In genomic region chr6:112382990-112383685, GRCm38 (mm10) we compare ENCODE assay signal across 16 mouse cellular contexts. TPM values are rescaled to one million over a fixed set of nuclear protein-coding genes. Genes with fewer than 3 reads are reported as not detected.
DNase-seq lines count a peak whose midpoint lies in the region; ATAC-seq and TF ChIP-seq lines count a peak whose summit lies in the region.
"Had no signal": no experiment of that assay in that cellular context is flagged by ENCODE, and none has a peak within 500 bp of the region (broad histone marks: within the 10 kb centered on the region; RNA-seq: fewer than 3 reads in every experiment).

No protein-coding gene starts in this region.

- no peak overlapping the region for H3K4me3 ChIP-seq in forebrain, embryonic 12.5 days (replicated peaks)
- no peak overlapping the region for H3K4me3 ChIP-seq in forebrain, embryonic 11.5 days (ENCODE audit: low read depth, low read length)
- no peak overlapping the region for H3K4me3 ChIP-seq in lung, postnatal 0 days (ENCODE audit: low read depth, low read length)
- no peak overlapping the region for H3K4me3 ChIP-seq in hindbrain, embryonic 12.5 days
- no peak overlapping the region for H3K4me3 ChIP-seq in neural tube, embryonic 14.5 days (ENCODE audit: low read depth, low read length)
- H3K4me3 ChIP-seq: erythroblast, embryonic 14.5 days; heart, embryonic 12.5 days; myocyte had no signal

- no peaks in the 10 kb centered on the region for H3K36me3 ChIP-seq in forebrain, embryonic 12.5 days (replicated peaks)
- H3K36me3 ChIP-seq in forebrain, embryonic 11.5 days (ENCODE audit: control insufficient read depth, insufficient read depth, low read length) = no peaks in the 10 kb centered on the region
- H3K36me3 ChIP-seq in lung, postnatal 0 days (ENCODE audit: insufficient read depth, low read length) = no peaks in the 10 kb centered on the region
- H3K36me3 ChIP-seq in hindbrain, embryonic 12.5 days = no peaks in the 10 kb centered on the region
- no peaks in the 10 kb centered on the region for H3K36me3 ChIP-seq in neural tube, embryonic 14.5 days (ENCODE audit: control insufficient read depth, insufficient read depth, low read length)
- H3K36me3 ChIP-seq: heart, embryonic 12.5 days had no signal

- TF ChIP-seq EP300 in lung, postnatal 0 days (IDR thresholded peaks at IDR 0.05) = no peak

- no peak for TF ChIP-seq CTCF in lung, postnatal 0 days (IDR thresholded peaks at IDR 0.05)

- no peak overlapping the region for H3K27ac ChIP-seq in forebrain, embryonic 12.5 days
- no peak overlapping the region for H3K27ac ChIP-seq in forebrain, embryonic 11.5 days (ENCODE audit: low read depth, low read length)
- H3K27ac ChIP-seq in lung, postnatal 0 days (ENCODE audit: low read length) = no peak overlapping the region
- no peak overlapping the region for H3K27ac ChIP-seq in hindbrain, embryonic 12.5 days
- no peak overlapping the region for H3K27ac ChIP-seq in neural tube, embryonic 14.5 days (ENCODE audit: low read depth, low read length)

- no peaks in the 10 kb centered on the region for H3K27me3 ChIP-seq in forebrain, embryonic 12.5 days
- H3K27me3 ChIP-seq in forebrain, embryonic 11.5 days (ENCODE audit: control insufficient read depth, insufficient read depth, low read length) = no peaks in the 10 kb centered on the region
- H3K27me3 ChIP-seq in lung, postnatal 0 days (replicated peaks; ENCODE audit: insufficient read depth, low read length) = no peaks in the 10 kb centered on the region
- H3K27me3 ChIP-seq in hindbrain, embryonic 12.5 days = no peaks in the 10 kb centered on the region
- H3K27me3 ChIP-seq in neural tube, embryonic 14.5 days (ENCODE audit: control insufficient read depth, insufficient read depth, low read length) = no peaks in the 10 kb centered on the region

- H3K9me3 ChIP-seq in forebrain, embryonic 12.5 days = no peaks in the 10 kb centered on the region
- H3K9me3 ChIP-seq in forebrain, embryonic 11.5 days (ENCODE audit: control insufficient read depth, low read length) = no peaks in the 10 kb centered on the region
- no peaks in the 10 kb centered on the region for H3K9me3 ChIP-seq in lung, postnatal 0 days (ENCODE audit: low read length)
- no peaks in the 10 kb centered on the region for H3K9me3 ChIP-seq in hindbrain, embryonic 12.5 days (replicated peaks)
- no peaks in the 10 kb centered on the region for H3K9me3 ChIP-seq in neural tube, embryonic 14.5 days (ENCODE audit: control insufficient read depth, low read length)
- H3K9me3 ChIP-seq: heart, embryonic 12.5 days had no signal

- WGBS in forebrain, embryonic 12.5 days = 79% methylated on average over 8 of the region's 8 CpGs
- WGBS in forebrain, embryonic 11.5 days = 88% methylated on average over 8 of the region's 8 CpGs
- 58% methylated on average over 8 of the region's 8 CpGs for WGBS in lung, postnatal 0 days
- 82% methylated on average over 8 of the region's 8 CpGs for WGBS in hindbrain, embryonic 12.5 days
- 66% methylated on average over 8 of the region's 8 CpGs for WGBS in neural tube, embryonic 14.5 days

- peak; percentile 37; the same call in 1 of the 2 replicates for ATAC-seq in forebrain, embryonic 12.5 days (ENCODE audit: low FRiP score)
- ATAC-seq in forebrain, embryonic 11.5 days (replicated peaks; ENCODE audit: low FRiP score) = no peak
- peak; percentile 11 for ATAC-seq in lung, postnatal 0 days
- peak; percentile 59 for ATAC-seq in hindbrain, embryonic 12.5 days (ENCODE audit: low FRiP score)
- ATAC-seq in neural tube, embryonic 14.5 days (ENCODE audit: low read depth) = peak; percentile 84
- no peak for ATAC-seq in frontal cortex, adult (ENCODE audit: low TSS enrichment)

- H3K4me2 ChIP-seq in forebrain, embryonic 12.5 days = no peak overlapping the region
- H3K4me2 ChIP-seq in forebrain, embryonic 11.5 days (ENCODE audit: low read depth, low read length, severe bottlenecking) = no peak overlapping the region
- H3K4me2 ChIP-seq in lung, postnatal 0 days (replicated peaks; ENCODE audit: low read depth, low read length) = no peak overlapping the region
- no peak overlapping the region for H3K4me2 ChIP-seq in hindbrain, embryonic 12.5 days (replicated peaks)
- no peak overlapping the region for H3K4me2 ChIP-seq in neural tube, embryonic 14.5 days (ENCODE audit: low read depth, low read length)
- H3K4me2 ChIP-seq: heart, embryonic 12.5 days had no signal

- H3K4me1 ChIP-seq in forebrain, embryonic 12.5 days = no peaks in the 10 kb centered on the region
- no peaks in the 10 kb centered on the region for H3K4me1 ChIP-seq in forebrain, embryonic 11.5 days (replicated peaks; ENCODE audit: control insufficient read depth, insufficient read depth, low read length)
- H3K4me1 ChIP-seq in lung, postnatal 0 days (ENCODE audit: insufficient read depth, low read depth, low read length) = no peaks in the 10 kb centered on the region
- no peaks in the 10 kb centered on the region for H3K4me1 ChIP-seq in hindbrain, embryonic 12.5 days
- no peaks in the 10 kb centered on the region for H3K4me1 ChIP-seq in neural tube, embryonic 14.5 days (ENCODE audit: control insufficient read depth, insufficient read depth, low read length)

- no peak overlapping the region for H3K9ac ChIP-seq in forebrain, embryonic 12.5 days
- H3K9ac ChIP-seq in forebrain, embryonic 11.5 days (ENCODE audit: low read length) = no peak overlapping the region
- no peak overlapping the region for H3K9ac ChIP-seq in lung, postnatal 0 days (replicated peaks; ENCODE audit: low read depth)
- no peak overlapping the region for H3K9ac ChIP-seq in hindbrain, embryonic 12.5 days
- H3K9ac ChIP-seq in neural tube, embryonic 14.5 days (replicated peaks; ENCODE audit: low read depth, low read length) = no peak overlapping the region
- H3K9ac ChIP-seq: heart, embryonic 12.5 days had no signal

- no peak for DNase-seq in forebrain, embryonic 11.5 days (ENCODE audit: low spot score)
- DNase-seq in lung, postnatal 0 days (ENCODE audit: low spot score) = peak; percentile 43
- DNase-seq in lung, postnatal 25 days (ENCODE audit: low spot score) = no peak
- no peak for DNase-seq in layer of hippocampus, postnatal 10 days (ENCODE audit: low spot score in 2 of 2)
- DNase-seq: adrenal gland, adult 8-10 months; gastrocnemius, postnatal 10 days; kidney, postnatal 14 days; liver; lung, postnatal 36 days had no signal

RNA-seq across cellular contexts. Expression of gene Ssu2, which starts 4.7 kb away (rescaled TPM):
- 0.15 and 0.32 TPM in 2 replicates for polyA plus RNA-seq in forebrain, embryonic 12.5 days (2016; fragmentation: Nextera tagmentation; extraction: Ambion mirVana)
- 0.33 TPM in 1 of 2 replicates, not detected in the other for polyA plus RNA-seq in forebrain, embryonic 11.5 days (2014; fragmentation: Nextera tagmentation; extraction: Ambion mirVana)
- polyA plus RNA-seq in lung, postnatal 0 days (2015; fragmentation: Nextera tagmentation; extraction: Ambion mirVana) = 4.5 and 6.3 TPM in 2 replicates
- 1.1 and 1.3 TPM in 2 replicates for polyA plus RNA-seq in hindbrain, embryonic 12.5 days (2016; fragmentation: Nextera tagmentation; extraction: Ambion mirVana)
- 0.23 TPM in 1 of 2 replicates, not detected in the other for polyA plus RNA-seq in neural tube, embryonic 14.5 days (2014; fragmentation: Nextera tagmentation; extraction: Ambion mirVana)
- total RNA-seq in layer of hippocampus, postnatal 10 days (2021) = 1 to 10 TPM in 1 of 2 experiments, under 1 TPM in 1; 0.49 to 1.1 TPM
- polyA plus RNA-seq: erythroblast, embryonic 14.5 days had no signal

Comparison
In these comparisons a context has a peak if more than half of its experiments do, and no peak if none do; other contexts are left out.
1. ATAC-seq: peak in forebrain, embryonic 12.5 days (single experiment), lung, postnatal 0 days (single experiment), hindbrain, embryonic 12.5 days (single experiment) and neural tube, embryonic 14.5 days (single experiment); none in forebrain, embryonic 11.5 days (single experiment) and frontal cortex, adult (single experiment).